Mouse (Mus musculus): ENCODE data around the gene Rex1bd.

Gene Rex1bd

DNA sequence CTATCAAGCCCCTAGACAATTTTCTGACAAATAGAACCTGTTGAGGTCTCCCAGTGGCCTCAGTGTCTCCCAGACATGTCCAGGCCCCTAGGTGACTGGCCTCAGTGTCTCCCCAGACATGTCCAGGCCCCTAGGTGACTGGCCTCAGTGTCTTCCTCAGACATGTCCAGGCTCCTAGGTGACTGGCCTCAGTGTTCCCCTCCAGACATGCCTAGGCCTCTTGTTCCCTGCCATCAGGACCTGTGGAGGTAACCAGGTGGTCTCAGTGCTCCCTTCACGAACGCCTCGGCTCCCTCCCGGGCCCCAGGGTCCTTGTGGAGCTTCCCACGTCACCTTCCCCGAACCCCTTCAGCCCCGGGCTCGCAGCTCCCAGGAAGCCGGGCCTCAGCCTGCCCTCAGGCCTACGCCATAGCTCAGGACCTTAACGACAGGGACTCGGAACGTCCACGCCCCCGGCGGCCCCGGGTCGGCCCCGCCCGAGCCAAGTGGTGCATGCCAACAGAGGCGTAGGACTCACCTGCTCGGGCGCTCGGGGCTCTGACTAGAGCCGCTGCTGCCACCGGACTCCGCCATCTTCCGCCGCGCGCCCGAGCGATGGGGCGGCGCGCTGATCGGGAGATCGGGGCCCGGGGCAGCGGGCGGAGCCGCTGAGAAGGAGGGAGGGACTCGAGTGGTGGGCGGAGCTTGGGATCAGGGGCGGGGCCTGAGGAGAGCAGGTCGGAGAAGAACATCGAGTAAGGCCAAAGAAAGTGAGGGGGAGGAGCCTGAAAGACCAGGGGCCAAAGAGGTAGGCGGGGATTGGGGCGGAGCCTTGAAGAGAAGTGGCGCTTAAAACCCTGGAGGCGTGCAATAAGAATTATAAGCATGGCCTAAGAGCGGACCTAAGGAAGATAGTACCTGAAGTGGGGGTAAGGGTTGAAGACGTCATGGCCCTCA, 30.0 kb downstream of the Rex1bd start, which contains the start of gene Klhl26:
Gene Klhl26, minus strand, starts transcription at position 636 of the 936 bp plus-strand sequence.
- peak; percentile 96 for DNase-seq

DNA sequence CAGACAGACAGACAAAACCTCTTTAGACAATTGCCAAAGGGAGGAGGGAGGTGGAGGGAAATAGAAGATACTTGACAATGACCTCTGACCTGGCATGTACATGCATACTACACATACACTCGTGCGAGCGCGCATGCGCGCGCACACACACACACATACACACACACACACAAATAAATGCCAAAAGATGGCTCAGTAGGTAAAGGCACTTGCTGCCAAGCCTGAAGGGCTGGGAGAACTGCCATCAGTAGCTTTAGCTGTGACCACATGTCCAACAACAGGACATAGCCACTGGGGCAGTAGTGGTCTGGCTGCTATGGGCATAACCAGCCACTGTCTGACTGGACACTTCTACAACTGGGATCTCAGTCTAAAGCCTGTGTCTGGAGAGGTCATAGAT, 34.7 kb downstream of the Rex1bd start:
- DNase-seq = peak; percentile 80

DNA sequence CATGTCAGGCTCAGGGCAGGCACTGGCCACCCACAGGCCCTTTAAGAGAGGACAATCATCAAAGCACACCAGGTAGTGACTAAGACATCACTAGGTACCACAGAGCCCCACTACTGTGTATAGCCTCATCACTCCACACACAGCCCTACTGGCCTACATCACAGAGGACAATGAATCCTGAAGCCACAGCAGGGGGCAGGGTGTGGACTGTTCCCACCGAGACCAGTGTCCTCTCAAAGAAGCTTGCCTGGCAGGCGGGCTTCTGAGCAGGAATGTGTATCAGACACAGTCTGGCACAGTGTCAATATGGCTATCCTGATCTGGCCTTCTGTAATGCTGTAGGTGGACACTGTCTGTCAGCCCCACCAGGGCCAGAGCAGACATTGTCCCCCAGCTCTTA, 36.6 kb downstream of the Rex1bd start:
- DNase-seq = no peak

- DNase-seq = no peak
These were observed 37.1 kb downstream of the Rex1bd start for GRCm38 (mm10) chr8:70469295-70469916.

DNA sequence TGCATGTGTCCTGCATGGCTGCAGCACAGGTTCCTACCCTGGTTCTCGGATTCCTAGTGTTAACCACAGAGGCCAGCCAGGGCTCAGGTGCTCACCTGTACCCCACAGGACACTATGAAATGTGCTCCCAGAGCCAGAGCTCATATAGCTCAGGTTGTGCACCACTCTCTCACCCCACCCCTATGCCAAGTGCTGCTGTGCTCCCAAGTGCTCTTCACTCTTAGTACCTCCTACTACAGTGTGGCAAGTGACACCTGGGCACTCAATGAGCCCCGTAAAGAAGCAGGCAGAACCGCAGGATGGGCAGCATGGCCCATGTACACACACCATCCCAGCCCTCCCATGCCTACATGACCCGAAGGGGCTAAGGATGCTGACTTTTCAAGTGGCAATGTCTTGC, 37.8 kb downstream of the Rex1bd start:
- no peak for DNase-seq

GRCm38 (mm10) chr8:70467907-70468306, 38.6 kb downstream of the Rex1bd start:
- DNase-seq = no peak

DNA sequence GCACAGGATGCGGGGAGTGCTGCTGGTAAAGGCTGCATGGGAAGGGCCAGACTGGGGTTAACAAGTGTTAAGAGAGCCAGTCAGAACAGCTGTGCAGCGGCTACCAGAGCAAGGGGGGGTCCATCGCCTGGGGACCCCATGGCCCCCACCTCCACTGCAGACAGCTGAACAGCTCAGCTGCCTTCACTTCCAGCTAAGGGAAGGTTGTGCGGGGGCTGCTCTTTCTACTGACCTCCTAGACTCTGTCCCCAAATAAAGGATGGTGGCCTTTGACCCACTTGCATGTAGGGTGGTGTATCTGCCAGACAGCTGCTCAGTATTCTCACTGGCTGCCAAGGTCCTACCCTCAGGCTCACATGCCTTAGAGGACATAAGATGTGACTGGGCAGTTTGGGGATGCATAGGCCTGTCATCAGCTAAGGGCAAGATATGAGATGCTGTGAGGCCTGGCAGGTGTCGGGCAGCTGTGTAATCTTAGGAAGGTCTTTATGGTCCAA, 39.3 kb downstream of the Rex1bd start:
- no peak for DNase-seq

- DNase-seq = no peak
These were observed 39.8 kb downstream of the Rex1bd start for GRCm38 (mm10) chr8:70466771-70467170.

DNA sequence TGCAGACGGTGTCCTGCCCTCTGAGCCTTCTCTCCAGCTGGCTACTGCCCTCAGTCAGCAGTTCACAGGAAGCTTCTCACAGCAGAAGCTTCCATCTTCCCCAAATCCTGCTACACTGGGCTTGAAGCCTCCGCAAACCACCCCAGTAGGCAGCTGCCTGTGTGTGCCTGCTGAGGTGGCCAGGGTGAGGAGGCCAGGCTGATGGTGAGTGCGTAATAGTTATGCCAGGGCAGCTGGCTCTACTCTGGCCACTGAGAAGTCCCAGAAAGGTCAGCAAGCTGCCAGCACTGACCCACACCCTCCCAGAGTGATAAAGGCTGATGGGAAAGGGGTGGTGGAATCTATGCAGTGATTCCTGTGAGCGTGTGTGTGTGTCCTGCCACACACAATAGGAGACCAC, 40.2 kb downstream of the Rex1bd start:
- DNase-seq = no peak

GRCm38 (mm10) chr8:70465701-70466100, 40.9 kb downstream of the Rex1bd start:
- no peak for DNase-seq

DNA sequence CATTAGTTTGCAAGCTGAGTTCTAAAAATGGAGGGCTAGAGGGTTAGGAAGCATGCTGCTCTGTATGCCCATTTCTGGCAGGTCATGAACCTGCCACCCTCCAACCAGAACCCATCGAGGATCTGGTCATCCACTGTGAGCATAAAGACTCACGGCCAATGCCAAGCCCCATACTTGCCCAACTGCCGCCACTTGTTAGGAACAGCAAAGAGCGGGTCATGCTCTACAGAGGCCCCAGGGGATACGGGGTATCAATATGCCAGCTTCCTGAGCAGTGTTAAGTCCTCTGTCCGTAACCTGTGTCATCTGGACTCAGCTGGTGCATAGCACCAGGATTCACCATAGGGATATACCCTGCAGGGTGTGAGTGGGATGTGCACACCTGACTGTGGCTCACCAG, 42.4 kb downstream of the Rex1bd start:
- no peak for DNase-seq

DNA sequence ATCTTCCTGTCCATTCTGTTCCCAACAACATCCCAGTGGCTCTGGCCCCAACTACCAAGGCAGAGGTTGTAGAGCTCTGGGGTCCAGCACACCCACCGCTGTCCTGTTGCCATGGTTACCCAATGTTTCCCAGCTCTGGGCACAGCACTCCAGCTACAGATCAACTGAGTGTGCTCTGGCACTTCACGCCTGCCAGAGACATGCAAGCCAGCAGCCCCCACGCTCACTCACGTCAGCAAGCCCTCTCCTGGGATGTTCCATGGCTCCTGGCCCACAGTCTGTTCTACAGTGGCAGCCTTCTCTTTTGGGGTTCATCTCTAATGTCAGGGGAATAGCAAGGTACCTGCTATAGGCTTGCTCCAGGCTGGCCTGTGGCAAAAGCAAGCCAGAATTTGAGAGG, 43.2 kb downstream of the Rex1bd start:
- DNase-seq = no peak

- DNase-seq = no peak
These were observed 44.1 kb downstream of the Rex1bd start for GRCm38 (mm10) chr8:70462516-70462813.

DNA sequence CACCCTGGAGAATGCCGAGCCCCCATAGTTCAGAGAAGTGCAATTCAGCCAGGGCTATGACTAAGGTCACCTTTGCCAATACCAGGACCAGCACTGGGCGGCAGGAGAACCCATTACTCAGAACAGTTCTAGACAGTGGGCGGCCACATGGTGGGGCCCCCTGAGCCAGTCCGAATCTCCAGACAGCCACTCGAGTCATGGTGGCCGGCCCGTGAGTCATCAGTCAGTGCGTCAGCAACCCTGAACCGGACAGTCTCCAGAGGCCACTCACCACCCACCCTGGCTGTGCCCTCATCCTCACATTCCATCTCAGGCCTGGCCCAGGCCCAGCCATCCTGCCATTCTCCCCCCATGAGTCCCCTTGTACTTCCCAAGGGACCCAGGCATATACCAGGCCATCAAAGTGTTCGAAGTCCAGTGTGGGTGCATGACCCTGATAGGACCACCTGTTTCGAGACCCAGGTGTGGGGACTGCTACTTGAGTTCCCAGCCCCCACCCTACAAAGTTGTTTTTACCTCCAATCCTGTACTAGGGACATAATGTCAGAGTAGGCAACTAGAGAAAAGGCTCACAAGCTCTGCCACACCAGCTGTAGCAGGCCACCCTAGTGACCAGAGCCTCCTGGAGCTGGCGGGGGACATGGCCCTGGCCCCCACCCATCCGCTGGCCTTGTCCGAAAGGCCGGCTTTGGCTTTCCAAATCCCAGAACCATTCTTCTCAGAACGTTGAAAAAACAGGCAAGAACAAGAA, 44.6 kb downstream of the Rex1bd start:
- DNase-seq = no peak

- peak; percentile 72 for DNase-seq
These were observed 45.9 kb downstream of the Rex1bd start for GRCm38 (mm10) chr8:70460606-70461005.

GRCm38 (mm10) chr8:70460199-70460598, 46.4 kb downstream of the Rex1bd start:
- no peak for DNase-seq

- DNase-seq = no peak
These were observed 46.9 kb downstream of the Rex1bd start for GRCm38 (mm10) chr8:70459636-70460035.

- DNase-seq = no peak
These were observed 48.1 kb downstream of the Rex1bd start for GRCm38 (mm10) chr8:70458462-70458861.

DNA sequence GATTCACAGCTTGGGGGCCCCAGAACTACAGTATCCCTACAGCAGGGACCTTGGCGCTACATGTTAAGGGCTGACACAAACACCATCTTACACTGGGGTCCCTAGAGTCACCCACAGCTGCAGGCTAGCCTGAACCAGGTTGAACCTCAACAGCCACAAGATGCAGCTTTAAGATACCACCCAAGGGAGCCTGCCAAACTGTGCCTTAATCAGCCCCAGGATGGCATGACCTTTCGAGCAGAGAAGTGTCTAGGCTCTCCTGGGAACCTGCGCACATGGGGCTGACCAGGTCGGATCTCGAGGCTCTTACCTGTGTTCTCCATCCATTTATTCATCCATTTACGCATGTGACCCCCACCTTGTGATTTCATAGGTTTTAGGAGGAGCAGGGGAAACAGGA, 48.7 kb downstream of the Rex1bd start:
- DNase-seq = no peak

DNA sequence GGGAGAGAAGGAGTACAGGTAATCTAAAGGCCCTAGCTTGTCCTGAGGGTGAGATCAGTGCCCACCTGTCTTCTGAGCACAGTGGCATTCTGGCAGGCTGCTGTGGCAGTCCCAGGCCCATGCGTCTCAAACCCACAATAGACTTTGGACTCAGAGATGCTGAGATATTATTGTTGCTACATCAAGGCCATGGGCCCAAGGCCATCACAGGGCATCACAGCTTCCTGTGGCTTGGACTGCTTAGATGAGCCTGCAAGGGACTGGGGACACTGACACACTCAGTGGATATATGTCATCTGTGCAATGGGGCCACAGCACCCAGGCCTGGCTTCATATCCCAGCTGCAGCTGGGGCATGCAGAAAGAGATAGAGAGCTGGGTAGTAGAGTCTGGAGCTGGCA, 49.6 kb downstream of the Rex1bd start:
- DNase-seq = no peak

Measured in cerebellum, adult 9-10 months (tissue).